Mouse (Mus musculus): Measurements from ENCODE around the gene Yod1.

Gene Yod1

DNA sequence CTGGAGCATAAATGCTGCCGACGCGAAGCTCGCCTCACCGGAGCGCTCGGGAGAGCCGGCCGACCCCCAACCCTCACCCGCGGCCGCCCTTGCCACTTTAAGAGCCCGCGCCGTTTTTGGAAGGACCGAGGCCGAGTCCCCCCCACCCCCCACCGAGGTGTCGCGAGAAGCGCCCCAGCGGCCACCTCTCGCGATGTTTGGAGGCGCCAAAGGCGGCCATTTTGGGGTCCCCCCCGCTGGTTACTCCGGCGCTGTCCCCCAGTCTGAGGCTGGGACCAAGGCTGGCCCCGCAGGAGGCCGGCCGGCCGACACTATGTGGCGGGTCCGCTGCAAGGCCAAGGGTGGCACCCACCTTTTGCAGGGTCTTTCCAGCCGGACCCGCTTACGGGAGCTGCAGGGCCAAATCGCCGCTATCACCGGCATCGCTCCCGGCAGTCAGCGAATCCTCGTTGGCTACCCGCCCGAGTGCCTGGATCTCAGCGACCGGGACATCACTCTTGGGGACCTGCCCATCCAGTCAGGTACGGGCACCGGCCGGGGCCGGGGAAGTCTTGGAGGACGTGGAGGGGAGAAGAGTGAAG is at the start of gene Yod1:
Yod1 (plus strand) TSS at position 37 of the 581 bp plus-strand sequence.
- DNase-seq = peak; percentile 91

DNA sequence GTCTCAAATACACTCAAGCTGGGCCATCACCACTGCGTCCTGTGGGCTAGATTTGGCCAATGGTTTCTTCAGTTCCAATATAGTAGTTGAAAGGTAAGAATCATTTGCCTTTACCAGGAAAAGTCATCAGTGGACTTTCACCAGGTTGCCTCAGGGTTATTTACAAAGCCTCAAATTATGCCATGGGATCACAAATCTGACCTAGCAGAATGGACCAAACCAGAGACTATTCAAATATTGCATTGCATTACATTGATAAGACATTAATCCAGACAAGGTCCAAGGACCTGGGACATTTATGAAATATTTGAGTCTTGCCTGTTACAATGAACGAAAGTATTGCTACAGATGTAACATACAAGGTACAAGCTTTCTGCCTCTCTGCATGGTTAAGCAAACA is 38.6 kb upstream of the Yod1 start:
- no peak for DNase-seq

DNA sequence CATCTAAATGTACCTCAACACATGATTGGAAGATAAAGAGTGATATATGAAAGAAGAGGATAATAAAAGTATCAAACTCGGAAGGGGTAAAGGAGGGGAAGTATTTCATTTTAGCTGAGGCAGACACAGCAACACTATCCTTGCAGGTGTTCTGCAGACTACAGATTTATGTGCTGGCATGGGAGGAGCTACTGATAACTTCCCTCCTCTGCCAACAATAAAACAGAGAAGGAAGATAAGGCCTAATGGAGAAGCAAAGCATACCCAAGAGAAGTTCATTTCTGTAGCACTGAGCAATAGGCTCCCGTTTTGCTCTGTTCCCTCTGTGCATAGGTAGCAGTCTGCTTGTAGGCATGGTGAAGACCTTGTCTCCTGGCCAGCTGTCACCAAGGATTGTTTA is 36.1 kb upstream of the Yod1 start:
- no peak for DNase-seq

DNA sequence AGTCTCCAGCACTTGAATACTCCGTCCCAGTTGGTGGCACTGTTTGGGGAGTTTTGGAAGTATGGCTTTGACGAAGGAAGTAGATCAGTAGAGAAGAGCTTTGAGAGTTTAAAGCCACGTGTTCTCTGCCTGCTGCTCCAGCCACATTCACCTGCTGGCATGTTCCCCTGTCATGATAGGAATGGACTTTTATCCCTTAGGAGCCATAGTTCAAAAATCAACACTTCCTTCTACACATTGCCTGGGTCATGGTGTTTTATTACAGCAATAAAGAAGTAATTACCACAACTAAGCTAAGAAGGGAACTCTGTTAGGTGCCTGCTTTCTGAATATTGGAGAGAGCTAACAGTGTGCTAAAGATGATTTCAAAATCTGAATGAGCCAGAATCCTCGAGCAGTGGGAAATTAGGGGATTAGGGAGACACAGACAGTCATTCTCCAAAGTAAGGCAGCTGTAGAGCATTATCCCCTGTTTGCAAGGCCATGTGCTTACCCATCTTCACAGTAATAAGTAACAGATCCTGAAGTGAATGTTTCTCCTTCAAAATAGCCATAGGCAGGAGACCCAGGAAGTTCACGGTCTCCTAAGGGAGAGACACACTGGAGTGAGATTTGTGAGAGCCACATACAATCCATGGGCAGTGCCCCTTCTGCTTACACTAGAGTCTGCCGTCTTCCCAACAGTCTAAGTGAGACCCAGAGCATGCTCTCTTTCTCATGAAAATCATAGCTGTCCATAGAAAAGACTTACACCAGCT is 35.3 kb upstream of the Yod1 start:
- no peak for DNase-seq

DNA sequence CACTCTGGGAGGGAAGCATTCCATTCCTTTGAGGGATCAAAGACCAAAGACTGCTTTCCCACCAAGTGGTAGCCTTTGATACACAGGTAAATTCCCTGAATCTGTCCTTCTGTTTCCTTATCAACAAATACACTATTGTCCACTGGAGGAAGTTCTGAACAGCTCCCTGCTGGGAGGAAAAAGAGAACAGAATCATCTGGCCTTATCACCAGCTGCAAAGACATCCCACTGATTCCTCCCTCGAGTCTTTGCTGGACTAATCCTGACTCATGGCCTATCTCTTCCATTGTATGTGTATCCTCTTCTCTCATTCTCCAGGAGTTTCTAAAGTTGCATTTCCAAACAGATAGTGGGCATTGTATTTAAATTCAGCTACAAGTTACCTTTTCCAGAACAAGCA is 33.2 kb upstream of the Yod1 start:
- no peak for DNase-seq

DNA sequence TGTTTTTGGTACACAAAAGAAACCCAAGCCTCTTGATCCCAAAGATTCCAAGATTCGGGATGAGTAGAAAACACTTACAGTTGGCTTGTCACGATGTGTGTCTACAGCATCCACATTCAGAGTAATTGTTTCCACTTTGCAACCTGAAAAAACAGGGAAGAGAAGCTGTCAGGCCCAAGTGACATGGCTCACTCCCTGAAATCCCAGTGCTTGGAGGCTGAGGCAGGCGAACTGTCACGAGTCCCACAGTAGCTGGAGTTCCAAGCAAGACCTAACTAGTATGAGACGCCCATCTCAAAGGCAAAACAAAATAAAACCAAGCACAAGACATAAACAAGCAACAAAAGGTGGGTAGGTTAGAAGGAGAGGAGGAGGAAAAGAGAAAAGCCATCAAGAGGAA is 18.5 kb upstream of the Yod1 start:
- DNase-seq = no peak

DNA sequence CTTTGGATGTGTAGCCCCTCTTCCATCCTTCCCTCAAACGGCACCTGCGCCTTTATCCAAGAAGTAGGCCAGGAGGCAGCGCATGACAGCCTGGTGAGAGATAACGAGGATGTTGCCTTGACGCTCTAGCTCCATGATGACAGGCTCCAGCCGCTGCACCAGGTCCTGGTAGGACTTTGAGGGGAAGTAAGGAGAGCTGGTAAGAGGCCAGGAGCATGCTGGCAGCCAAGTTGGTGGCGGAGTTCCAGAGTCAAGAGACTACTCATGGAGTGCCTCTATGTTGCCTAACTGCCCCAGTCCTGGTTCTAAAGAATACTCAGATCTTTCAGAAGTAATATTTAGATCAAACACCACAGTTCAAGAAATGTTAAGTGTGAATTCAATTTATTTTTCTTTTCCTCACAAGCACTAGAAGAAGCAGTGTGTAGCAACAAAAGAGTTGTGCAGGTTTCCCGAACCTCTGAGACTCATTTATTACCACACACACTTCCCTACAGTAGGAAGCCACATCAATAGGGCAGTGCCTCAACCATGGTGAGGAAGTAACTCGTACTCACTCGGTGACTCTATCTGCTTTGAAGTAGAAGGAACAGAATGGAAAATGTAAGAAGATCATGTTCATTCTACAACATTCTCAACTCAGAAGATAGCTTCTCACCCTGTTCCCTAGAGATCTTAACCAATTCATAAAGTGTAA is 17.0 kb upstream of the Yod1 start:
- peak; percentile 22 for DNase-seq

DNA sequence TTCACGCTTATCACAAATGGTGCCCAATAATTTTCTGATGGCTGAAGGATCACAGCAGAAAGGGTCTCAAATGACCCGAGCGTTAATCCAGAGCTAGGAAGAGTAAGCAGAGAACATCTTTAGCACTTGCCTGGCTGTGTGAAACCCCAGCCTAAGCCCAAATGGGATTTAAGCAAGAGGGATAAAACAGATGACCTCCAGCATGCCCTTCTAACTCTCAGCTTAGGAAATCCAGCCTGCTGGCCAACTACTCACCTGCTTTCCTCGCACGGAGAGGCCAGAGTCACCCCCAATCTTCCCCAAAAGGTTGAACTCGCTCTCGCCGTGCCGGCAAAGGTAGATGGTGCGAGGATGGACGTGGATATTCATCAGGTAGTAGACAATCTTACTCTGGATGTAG is 15.2 kb upstream of the Yod1 start:
- no peak for DNase-seq

DNA sequence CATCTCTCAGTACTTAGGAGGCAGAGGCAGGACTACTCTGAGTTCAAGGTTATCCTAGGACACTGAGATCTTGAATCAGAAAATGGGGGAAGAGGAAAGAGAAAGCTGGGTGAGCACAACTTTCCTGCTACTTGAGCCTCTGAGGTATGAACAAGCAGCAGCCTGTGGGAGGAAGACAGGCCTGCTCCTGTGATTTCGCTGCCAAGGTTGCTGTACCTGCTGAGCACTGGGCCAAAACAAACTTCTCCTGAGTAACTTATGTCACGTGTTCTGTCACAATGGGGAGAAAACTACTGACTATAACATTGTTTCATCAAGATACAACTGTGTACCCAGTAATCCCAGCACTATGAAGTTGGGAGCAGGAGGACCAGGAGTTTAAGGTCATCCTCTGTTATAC is 13.5 kb upstream of the Yod1 start:
- no peak for DNase-seq

DNA sequence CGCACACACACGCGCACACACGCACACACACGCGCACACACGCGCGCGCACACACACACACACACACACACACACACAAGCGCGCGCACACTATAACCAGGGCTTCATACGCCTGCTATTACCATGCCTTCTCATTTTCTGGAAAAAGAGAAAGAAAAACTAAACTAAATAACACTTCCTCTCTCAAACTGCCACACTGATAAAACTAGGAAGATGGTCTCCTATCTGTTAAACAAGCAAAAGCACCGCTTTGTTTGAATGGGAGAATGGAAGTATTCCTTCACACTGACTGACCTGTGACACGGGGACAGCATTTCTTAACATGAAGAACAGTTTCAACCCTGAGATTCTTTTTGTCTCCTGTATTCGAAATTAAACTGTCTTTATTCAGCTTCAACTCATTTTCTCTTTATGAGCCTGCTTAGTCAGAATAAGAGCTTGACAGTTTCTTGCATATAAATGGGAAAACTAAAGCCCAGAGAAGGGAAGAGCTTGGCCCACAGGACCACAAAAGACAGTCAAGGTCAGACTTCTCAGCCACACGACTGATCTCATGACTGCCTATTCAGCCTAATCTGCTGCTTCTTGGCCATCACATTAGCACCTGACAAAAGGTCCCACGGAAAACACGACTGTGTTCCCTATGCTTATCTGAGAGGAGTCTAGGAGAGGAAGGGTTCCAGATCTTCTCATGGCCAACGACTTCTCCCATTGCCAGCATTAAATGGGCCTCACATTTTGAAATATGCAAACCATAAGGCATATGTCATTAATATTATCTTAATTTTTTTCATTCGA is 6.6 kb upstream of the Yod1 start:
- no peak for DNase-seq

DNA sequence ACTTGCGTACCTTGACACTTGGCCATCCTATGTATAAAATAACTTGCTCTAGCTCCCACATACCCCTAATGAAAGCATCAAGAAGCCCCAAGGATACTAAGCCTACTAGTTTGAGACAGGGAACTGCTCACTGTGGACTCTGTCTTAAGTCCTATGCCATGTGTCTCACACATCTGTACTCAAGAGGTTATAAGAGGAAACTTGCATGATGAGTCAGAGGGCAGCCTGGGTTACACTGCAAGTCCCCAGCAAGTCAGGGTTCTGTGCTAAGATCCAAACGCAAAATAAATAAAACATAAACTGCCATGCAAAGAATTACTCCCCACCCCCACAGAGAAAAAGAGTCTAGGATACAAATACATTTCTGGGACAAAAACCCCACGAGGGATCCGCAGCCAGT is 3.1 kb upstream of the Yod1 start:
- DNase-seq = no peak

DNA sequence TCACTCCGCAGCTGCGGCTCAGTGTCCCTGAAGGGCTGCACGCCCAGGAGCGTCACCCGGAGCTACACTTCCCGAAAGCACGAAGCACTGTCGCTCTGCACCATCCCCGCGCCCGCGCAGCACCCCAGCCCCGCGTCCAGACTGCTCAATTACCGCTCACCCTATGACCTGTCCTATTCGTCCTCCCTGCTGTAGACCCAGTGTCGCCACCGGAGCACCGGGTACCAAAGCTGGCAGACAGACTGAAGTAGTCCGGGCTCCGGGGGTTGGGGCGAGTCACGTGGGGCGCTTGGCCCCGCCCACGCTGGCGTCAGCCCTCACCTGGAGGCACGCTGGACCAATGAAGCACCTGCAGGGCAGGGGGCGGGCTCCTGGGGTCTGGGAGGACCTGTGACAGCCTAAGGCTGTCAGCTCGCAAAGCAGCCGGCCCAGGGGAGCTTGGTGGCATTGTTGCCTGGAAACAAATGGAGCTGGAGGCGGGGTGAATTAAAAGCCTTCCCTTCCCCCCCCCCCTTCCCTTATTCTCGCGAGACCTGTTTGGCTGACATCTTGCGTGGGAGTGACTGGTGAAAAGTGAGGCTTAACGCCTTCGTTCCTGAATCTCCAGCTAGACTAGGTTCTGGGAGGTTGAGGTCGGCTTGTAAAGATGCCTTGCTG is 1.4 kb upstream of the Yod1 start, which contains the start of gene Gm29427:
Gm29427 (minus strand) TSS at position 239 of the 657 bp plus-strand sequence.
- DNase-seq = peak; percentile 97

DNA sequence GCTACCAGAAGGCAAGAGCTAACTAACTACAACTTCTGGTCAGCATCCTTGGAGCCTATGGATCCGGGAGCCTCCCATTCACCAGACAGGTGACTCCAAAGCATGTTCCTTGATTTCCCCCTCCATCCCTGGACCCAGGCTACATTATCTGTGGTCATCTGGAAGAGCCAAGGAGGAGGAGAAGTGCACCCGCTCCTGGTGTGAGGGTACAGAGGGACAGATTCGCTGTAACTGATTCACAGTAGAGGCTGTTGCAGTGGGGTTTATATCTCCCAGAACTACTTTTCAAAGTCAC is 962 bp upstream of the Yod1 start:
- no peak for DNase-seq

DNA sequence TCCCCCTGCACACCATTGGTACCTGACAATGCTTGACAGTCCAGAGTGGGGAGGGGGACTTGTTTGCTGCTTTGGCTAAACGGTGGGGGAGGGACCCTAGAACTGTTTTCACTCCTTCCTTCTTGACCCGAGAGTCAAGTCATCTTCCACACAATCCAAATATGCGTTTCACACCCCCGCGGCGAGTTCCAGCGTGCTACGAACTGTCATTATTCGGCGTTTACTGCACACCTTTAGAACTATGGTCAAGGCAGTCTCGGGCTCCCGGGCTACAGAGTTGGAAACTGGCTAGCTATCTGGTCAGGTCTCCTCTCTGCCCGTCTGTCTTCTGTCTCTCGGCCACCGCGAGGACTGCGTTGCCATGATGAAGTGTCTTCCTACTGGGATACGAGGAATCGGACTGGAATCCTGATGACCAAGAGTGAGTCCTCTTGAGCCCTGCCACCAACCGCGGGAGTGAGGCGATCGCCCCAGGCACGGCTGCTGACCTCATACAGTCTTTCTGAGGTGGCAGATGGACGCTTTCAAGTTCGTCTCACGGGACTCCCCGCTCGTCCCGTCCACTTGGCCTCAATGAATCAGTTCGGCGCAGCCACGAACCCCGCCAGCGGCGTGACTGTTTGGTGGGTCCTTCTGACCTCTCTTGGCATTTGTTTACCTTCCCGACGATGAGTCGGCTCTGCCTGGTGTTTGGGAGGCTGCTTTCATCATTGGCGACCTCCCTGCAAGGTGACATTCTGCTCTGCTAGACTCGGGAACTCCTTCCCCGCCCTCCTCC is 425 bp upstream of the Yod1 start:
- DNase-seq = peak; percentile 44

DNA sequence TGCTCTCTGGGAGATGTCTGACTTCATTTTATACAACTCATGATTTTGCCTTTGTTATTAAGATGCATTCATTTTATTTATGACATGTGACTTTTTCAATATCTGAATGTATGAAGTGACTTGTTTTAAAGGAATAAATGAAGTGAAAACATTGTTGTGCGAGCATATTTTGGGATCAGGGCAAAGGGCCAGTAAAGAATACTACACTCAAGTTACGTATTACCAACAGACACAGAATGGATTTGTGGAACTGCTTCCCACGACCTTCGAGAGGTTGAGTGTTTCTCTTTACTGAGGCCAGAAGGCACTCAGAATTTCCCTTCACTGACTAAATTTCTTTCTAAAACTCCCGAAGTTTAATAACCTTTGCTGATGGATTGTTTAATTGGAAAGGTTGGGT is 7.1 kb downstream of the Yod1 start:
- DNase-seq = no peak

DNA sequence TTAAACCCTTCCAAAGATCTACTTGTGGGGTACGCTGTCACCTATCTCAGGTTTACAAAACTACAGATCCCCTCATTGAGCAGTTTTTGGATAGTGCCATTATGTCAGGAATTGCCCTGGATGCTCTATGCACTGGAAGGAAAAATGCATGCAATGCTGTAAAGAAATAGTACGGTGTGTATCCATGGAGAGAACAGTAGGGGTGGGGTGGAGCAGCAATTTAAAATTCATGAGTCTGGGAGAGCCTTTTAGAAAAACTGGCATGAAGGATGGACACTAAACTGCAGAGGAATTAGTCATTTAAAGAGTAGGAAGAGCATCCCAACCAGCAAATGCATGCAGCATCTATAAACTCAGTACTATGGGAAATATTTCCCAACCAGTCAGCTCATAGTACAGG is 9.3 kb downstream of the Yod1 start:
- no peak for DNase-seq

DNA sequence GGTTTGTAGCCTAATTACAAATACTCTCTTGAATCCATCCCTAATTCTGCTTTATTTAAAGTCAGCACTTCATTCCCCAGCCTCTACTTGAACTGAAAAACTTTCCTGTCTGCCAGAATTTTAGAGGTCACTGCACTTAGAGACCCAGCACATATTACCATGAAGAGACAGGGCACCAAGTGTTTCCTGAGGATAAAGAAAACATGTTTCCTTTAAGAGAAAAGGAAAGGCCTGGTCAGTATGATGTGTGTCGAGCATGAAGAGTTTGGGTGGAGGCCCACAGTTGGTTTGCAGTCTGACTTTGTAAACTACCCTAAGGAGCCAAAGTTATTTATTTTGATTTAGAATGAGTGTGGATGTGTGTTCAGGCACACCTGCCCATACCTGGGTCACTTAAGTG is 10.9 kb downstream of the Yod1 start:
- DNase-seq = no peak

DNA sequence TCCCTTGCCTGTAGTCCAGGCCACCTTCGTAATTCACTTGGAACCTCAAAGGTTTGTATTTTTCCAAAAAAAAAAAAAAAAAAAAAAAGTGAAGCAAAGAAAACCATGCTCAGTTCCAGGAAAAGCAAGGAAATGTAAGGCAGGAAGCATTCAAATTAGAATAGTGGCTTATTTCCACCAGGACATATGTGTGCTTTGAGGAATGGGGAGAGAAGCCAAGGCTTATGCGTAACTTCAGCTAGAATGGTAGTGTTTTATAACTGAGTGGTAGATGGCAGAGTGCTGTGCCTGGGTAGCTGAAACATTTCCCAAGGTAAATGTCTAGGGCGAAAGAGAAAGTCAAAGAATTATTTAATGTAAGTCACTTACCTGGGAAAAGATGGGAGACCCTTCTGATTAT is 11.6 kb downstream of the Yod1 start:
- DNase-seq = no peak

DNA sequence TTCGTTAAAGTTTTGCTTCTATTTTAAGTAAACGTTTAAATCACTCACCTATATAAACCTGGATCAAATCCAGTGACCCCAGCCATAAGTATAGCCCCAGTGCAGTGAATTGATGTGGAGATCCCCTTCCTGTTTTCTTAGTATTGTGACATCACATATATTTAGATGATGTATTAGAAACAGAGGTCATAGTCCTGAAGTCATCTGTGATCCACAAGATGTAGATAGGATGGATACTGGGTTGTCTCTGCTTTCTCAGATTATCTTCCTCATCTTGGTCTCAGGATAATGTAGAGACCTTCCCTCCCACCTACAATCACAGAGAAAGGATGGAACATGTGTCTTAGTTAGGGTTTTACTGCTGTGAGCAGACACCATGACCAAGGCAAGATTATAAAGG is 12.0 kb downstream of the Yod1 start, which contains the start of gene Pfkfb2:
Pfkfb2 (minus strand) TSS at position 101 of the 400 bp plus-strand sequence.
- DNase-seq = no peak

DNA sequence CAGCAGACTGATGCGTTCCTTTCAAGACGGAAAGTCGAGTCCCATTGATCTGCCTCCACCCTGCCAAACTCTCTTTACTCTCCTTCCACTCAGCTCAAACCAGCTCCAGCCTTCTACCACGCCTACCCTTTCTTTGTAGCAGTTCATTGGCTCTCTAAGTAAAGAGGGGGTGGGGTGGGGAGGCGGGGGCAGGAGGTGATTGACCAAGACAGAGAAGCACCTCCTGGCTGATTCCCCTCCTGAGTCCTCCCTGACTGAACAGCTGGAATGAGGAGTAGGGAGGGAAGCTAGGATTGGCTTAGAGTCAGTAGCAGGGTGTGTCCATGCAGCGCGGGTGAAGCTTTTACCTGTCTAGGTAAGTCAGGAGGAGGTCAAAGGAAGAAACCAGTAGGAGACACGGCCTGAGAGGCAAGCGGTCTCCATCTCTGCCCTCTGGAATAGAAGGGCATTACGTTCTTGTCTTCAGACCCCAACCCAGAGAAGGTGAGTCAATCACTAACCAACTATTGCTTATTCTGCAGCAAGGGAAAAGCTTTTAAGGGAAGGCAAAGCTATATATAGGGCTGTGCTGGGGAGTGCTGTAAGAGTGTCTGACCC is 14.7 kb downstream of the Yod1 start, which contains the start of gene AA986860:
AA986860 (plus strand) TSS at position 236 of the 597 bp plus-strand sequence.
- no peak for DNase-seq

Data from thymus, postnatal 25 days (tissue).